Mouse (Mus musculus): ENCODE measurements at regions not wholly inside any gene's neighbourhood (a gene's known extent, or its start where the extent isn't known, plus 50 kb on each side); places are given as distances from the start of the nearest gene placed in this dataset.

GRCm38 (mm10) chr15:29266767-29267166 is 905.6 kb upstream of the Ctnnd2 start:
- TF ChIP-seq POLR2A (IDR thresholded peaks at IDR 0.05; ENCODE audit: control insufficient read depth in 1 of 2, insufficient read depth in 1 of 2, low read depth in 1 of 2, low read length in 2 of 2, poor library complexity in 1 of 2) (no peak), EP300 (IDR thresholded peaks at IDR 0.05; ENCODE audit: low read depth in 1 of 2, low read length in 2 of 2) (no peak), CTCF (IDR thresholded peaks at IDR 0.05 in 2 of 3, conservative IDR thresholded peaks at IDR 0.05 in 1 of 3; ENCODE audit: control insufficient read depth in 1 of 3, insufficient read depth in 1 of 3, low read depth in 2 of 3, low read length in 3 of 3, poor library complexity in 1 of 3, severe bottlenecking in 1 of 3) (no peak), ETS1 (IDR thresholded peaks at IDR 0.05; ENCODE audit: low read depth, low read length) (no peak), MAX (IDR thresholded peaks at IDR 0.05; ENCODE audit: low read length) (no peak), E2F4 (IDR thresholded peaks at IDR 0.05; ENCODE audit: borderline replicate concordance, low read depth, low read length) (no peak), JUND (IDR thresholded peaks at IDR 0.05; ENCODE audit: low read depth, low read length) (no peak), USF1 (IDR thresholded peaks at IDR 0.05; ENCODE audit: low read depth, low read length) (no peak), TCF12 (IDR thresholded peaks at IDR 0.05; ENCODE audit: low read depth, low read length) (no peak), ZNF384 (IDR thresholded peaks at IDR 0.05; ENCODE audit: low read depth, low read length) (no peak), CHD2 (IDR thresholded peaks at IDR 0.05; ENCODE audit: low read length) (no peak), RAD21 (IDR thresholded peaks at IDR 0.05; ENCODE audit: low read depth, low read length) (no peak), POLR2AphosphoS5 (IDR thresholded peaks at IDR 0.05; ENCODE audit: borderline replicate concordance, low read depth, low read length) (no peak)
